18 mouse cellular contexts compared by ENCODE assay signal in the genomic region with DNA sequence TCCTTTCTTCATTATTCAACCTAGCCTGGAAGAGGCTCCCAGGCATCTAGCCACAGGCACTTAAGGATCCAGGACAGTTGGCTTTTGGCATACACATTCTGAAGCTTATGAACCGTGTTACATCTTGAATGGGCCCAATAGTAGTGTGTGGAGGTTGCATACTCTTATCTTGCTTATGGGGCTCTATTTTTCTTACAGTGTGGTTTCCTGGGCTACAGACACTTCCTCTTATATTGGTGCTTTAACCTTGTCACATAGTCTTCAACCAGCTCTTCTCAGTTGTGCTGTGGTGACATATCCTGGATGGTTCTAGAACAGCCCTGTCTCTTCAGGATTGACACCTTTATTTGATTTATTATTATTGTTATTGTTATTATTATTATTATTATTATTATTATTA.
"Had no signal": no experiment of that assay in that cellular context is flagged by ENCODE, and none has a peak within 500 bp of the region (broad histone marks: within the 10 kb centered on the region; RNA-seq: fewer than 3 reads in every experiment).

No protein-coding gene starts in this region.

- H3K4me1 ChIP-seq: liver, embryonic 15.5 days had no signal

- H3K4me3 ChIP-seq: layer of hippocampus, adult 2 months; liver, embryonic 15.5 days; midbrain, embryonic 13.5 days; myocyte; neural tube, embryonic 15.5 days had no signal

- H3K36me3 ChIP-seq: liver, embryonic 15.5 days; neural tube, embryonic 15.5 days had no signal

- DNase-seq: kidney, adult 8-10 months; kidney, postnatal 4 days; left cerebral cortex, postnatal 4 days; lung, adult 2 months; lung, postnatal 36 days; right cerebral cortex, adult 18-20 months; right cerebral cortex, postnatal 25 days; thymus, postnatal 25 days had no signal

- ATAC-seq: intestine, postnatal 0 days; lung, postnatal 0 days; midbrain, embryonic 13.5 days had no signal

- H3K9ac ChIP-seq: liver, embryonic 15.5 days; midbrain, embryonic 13.5 days; neural tube, embryonic 15.5 days had no signal

- H3K27ac ChIP-seq: kidney, postnatal 0 days; layer of hippocampus, adult 2 months; liver, embryonic 15.5 days; midbrain, embryonic 13.5 days; neural tube, embryonic 15.5 days had no signal

- H3K9me3 ChIP-seq: liver, embryonic 15.5 days; megakaryocyte, embryonic 14.5 days; midbrain, embryonic 13.5 days; neural tube, embryonic 15.5 days had no signal

- H3K27me3 ChIP-seq: liver, embryonic 15.5 days; megakaryocyte, embryonic 14.5 days; midbrain, embryonic 13.5 days; neural tube, embryonic 15.5 days had no signal

- H3K4me2 ChIP-seq: liver, embryonic 11.5 days; liver, embryonic 15.5 days; midbrain, embryonic 13.5 days; neural tube, embryonic 15.5 days had no signal
